Mouse (Mus musculus) midbrain, embryonic 16.5 days (tissue): ENCODE data around the gene Bik. TPM values are rescaled to one million over a fixed set of nuclear protein-coding genes. Genes with fewer than 3 reads are reported as not detected.
"Not testable (repeated sequence)": the region's sequence is repeated elsewhere in the genome, so short reads cannot be mapped to it uniquely, and the experiment has no call there.

Experiments
- ATAC-seq: fragments of 200-750 bp; cut with Nextera tagmentation; 2 replicates; pipeline ENCODE4 v1.8.0; 2017; ENCODE audit warnings: moderate TSS enrichment
- H3K27ac ChIP-seq: fragments of 300-500 bp; sonication (generic); 2 replicates; pipeline ENCODE4 v1.5.1; 2014; ENCODE audit warnings: mild to moderate bottlenecking, low read length, mixed read lengths
- H3K27me3 ChIP-seq: fragments of 300-500 bp; sonication (generic); 2 replicates; pipeline ENCODE4 v1.6.1; 2014; ENCODE audit warnings: low read depth, low read length, mixed read lengths; ENCODE audit not compliant: control insufficient read depth, insufficient read depth
- H3K36me3 ChIP-seq: fragments of 300-500 bp; sonication (generic); 2 replicates; pipeline ENCODE4 v1.6.1; 2014; ENCODE audit warnings: mild to moderate bottlenecking, low read length, moderate library complexity, mixed read lengths; ENCODE audit not compliant: control insufficient read depth, insufficient read depth
- H3K4me1 ChIP-seq: fragments of 300-500 bp; sonication (generic); 2 replicates; pipeline ENCODE4 v1.6.1; 2014; ENCODE audit warnings: mild to moderate bottlenecking, low read length, mixed read lengths; ENCODE audit not compliant: control insufficient read depth, insufficient read depth
- H3K4me2 ChIP-seq: fragments of 300-500 bp; sonication (generic); 2 replicates; pipeline ENCODE4 v1.6.1; 2014; ENCODE audit warnings: mild to moderate bottlenecking, low read length, mixed read lengths
- H3K4me3 ChIP-seq: fragments of 300-500 bp; sonication (generic); 2 replicates; pipeline ENCODE4 v1.5.1; 2014; ENCODE audit warnings: low read depth, mild to moderate bottlenecking, low read length, moderate library complexity, mixed read lengths
- H3K9ac ChIP-seq: fragments of 300-500 bp; sonication (generic); 2 replicates; pipeline ENCODE4 v1.6.1; 2014; ENCODE audit warnings: low read depth, low read length, mixed read lengths
- H3K9me3 ChIP-seq: fragments of 300-500 bp; sonication (generic); replicated peaks from 2 replicates; pipeline ENCODE4 v1.6.1; 2014; ENCODE audit warnings: mild to moderate bottlenecking, low read length, mixed read lengths; ENCODE audit not compliant: control insufficient read depth, poor library complexity, severe bottlenecking
- WGBS: fragments of 180-500 bp; shearing (Covaris S2); extraction: QIAGEN DNeasy Blood & Tissue Kit; methylation state at CpG from one replicate; pipeline ENCODE4 v1.1.7; 2014; 5-methylcytosine and 5-hydroxymethylcytosine counted together
- polyA plus RNA-seq: library from polyadenylated mRNA; unstranded; fragments of >200 nt; fragmentation: Nextera tagmentation; extraction: Ambion mirVana; gene quantifications from 2 replicates; pipeline ENCODE4 v1.2.1, GENCODE M21; 2015

Gene Bik
- polyA plus RNA-seq, 1 experiment from 2014 or later = 0.26 TPM

- Histone ChIP-seq H3K4me3 (no peak overlapping the region), H3K27me3 (no peaks in the 10 kb centered on the region), H3K36me3 (peaks cover 59% of the 10 kb centered on the region), H3K27ac (no peak overlapping the region), H3K4me2 (no peak overlapping the region), H3K4me1 (no peaks in the 10 kb centered on the region), H3K9ac (no peak overlapping the region), H3K9me3 (no peaks in the 10 kb centered on the region)
- 87% methylated on average over 5 of the region's 5 CpGs for WGBS
- ATAC-seq = no peak
Measured at GRCm38 (mm10) chr15:83491891-83492290, 34.8 kb upstream of the Bik start.

- 93% methylated on average over 7 of the region's 7 CpGs for WGBS
- Histone ChIP-seq H3K4me3 (no peak overlapping the region), H3K9ac (no peak overlapping the region), H3K27ac (no peak overlapping the region), H3K36me3 (peaks cover 65% of the 10 kb centered on the region), H3K27me3 (no peaks in the 10 kb centered on the region), H3K4me1 (no peaks in the 10 kb centered on the region), H3K4me2 (no peak overlapping the region), H3K9me3 (no peaks in the 10 kb centered on the region)
- no peak for ATAC-seq
Measured at GRCm38 (mm10) chr15:83493856-83494571, 32.6 kb upstream of the Bik start.

- H3K27me3 ChIP-seq = no peaks in the 10 kb centered on the region
- no peak for ATAC-seq
- H3K9me3 ChIP-seq = no peaks in the 10 kb centered on the region
- peaks cover 64% of the 10 kb centered on the region for H3K36me3 ChIP-seq
- H3K27ac ChIP-seq = no peak overlapping the region
- no peak overlapping the region for H3K4me3 ChIP-seq
- H3K4me1 ChIP-seq = no peaks in the 10 kb centered on the region
- no peak overlapping the region for H3K4me2 ChIP-seq
- no peak overlapping the region for H3K9ac ChIP-seq
- 90% methylated on average over 6 of the region's 6 CpGs for whole genome bisulfite sequencing
Measured at GRCm38 (mm10) chr15:83494572-83494920, 32.1 kb upstream of the Bik start.

GRCm38 (mm10) chr15:83495195-83495594 lies 31.5 kb upstream of the Bik start:
- WGBS = 90% methylated on average over 3 of the region's 3 CpGs

GRCm38 (mm10) chr15:83495787-83496367 lies 30.8 kb upstream of the Bik start:
- no peak overlapping the region for H3K4me3 ChIP-seq
- no peaks in the 10 kb centered on the region for H3K9me3 ChIP-seq
- H3K4me2 ChIP-seq = no peak overlapping the region
- no peaks in the 10 kb centered on the region for H3K27me3 ChIP-seq
- 72% methylated on average over 22 of the region's 22 CpGs for WGBS
- peaks cover 66% of the 10 kb centered on the region for H3K36me3 ChIP-seq
- no peak overlapping the region for H3K27ac ChIP-seq
- no peak for ATAC-seq
- no peak overlapping the region for H3K9ac ChIP-seq
- no peaks in the 10 kb centered on the region for H3K4me1 ChIP-seq

More at GRCm38 (mm10) chr15:83495195-83495594, 31.5 kb upstream of the Bik start:
- no peaks in the 10 kb centered on the region for H3K9me3 ChIP-seq
- H3K27ac ChIP-seq = no peak overlapping the region
- no peaks in the 10 kb centered on the region for H3K27me3 ChIP-seq
- H3K4me1 ChIP-seq = no peaks in the 10 kb centered on the region
- no peak overlapping the region for H3K4me3 ChIP-seq
- peaks cover 66% of the 10 kb centered on the region for H3K36me3 ChIP-seq
- no peak overlapping the region for H3K9ac ChIP-seq
- no peak for ATAC-seq
- H3K4me2 ChIP-seq = no peak overlapping the region

GRCm38 (mm10) chr15:83497299-83497698 lies 29.4 kb upstream of the Bik start:
- Histone ChIP-seq H3K4me2 (no peak overlapping the region), H3K4me1 (no peaks in the 10 kb centered on the region), H3K9me3 (no peaks in the 10 kb centered on the region), H3K36me3 (peaks cover 67% of the 10 kb centered on the region), H3K27ac (no peak overlapping the region), H3K4me3 (no peak overlapping the region), H3K9ac (no peak overlapping the region), H3K27me3 (no peaks in the 10 kb centered on the region)
- 91% methylated on average over 6 of the region's 6 CpGs for WGBS
- no peak for ATAC-seq

GRCm38 (mm10) chr15:83499211-83499755 lies 27.4 kb upstream of the Bik start:
- WGBS = 96% methylated on average over 10 of the region's 10 CpGs
- H3K36me3 ChIP-seq = peaks cover 66% of the 10 kb centered on the region

GRCm38 (mm10) chr15:83500352-83500751 lies 26.3 kb upstream of the Bik start:
- 61% methylated on average over 3 of the region's 3 CpGs for WGBS
- Histone ChIP-seq H3K4me2 (no peak overlapping the region), H3K4me3 (no peak overlapping the region), H3K9me3 (no peaks in the 10 kb centered on the region), H3K27ac (no peak overlapping the region), H3K36me3 (peaks cover 66% of the 10 kb centered on the region), H3K27me3 (no peaks in the 10 kb centered on the region), H3K9ac (no peak overlapping the region), H3K4me1 (no peaks in the 10 kb centered on the region)
- no peak for ATAC-seq

More at GRCm38 (mm10) chr15:83499211-83499755, 27.4 kb upstream of the Bik start:
- Histone ChIP-seq H3K9ac (no peak overlapping the region), H3K4me2 (no peak overlapping the region), H3K27ac (no peak overlapping the region), H3K9me3 (no peaks in the 10 kb centered on the region), H3K27me3 (no peaks in the 10 kb centered on the region), H3K4me3 (no peak overlapping the region), H3K4me1 (no peaks in the 10 kb centered on the region)
- no peak for ATAC-seq

GRCm38 (mm10) chr15:83501483-83501882 lies 25.2 kb upstream of the Bik start:
- not testable (repeated sequence) for H3K9ac ChIP-seq, H3K4me1 ChIP-seq, H3K27ac ChIP-seq, H3K9me3 ChIP-seq, H3K4me2 ChIP-seq, H3K27me3 ChIP-seq, H3K4me3 ChIP-seq, ATAC-seq
- peaks cover 57% of the 10 kb centered on the region for H3K36me3 ChIP-seq
- 77% methylated on average over 6 of the region's 6 CpGs for WGBS
